17 mouse cellular contexts compared by ENCODE assay signal in the genomic region with DNA sequence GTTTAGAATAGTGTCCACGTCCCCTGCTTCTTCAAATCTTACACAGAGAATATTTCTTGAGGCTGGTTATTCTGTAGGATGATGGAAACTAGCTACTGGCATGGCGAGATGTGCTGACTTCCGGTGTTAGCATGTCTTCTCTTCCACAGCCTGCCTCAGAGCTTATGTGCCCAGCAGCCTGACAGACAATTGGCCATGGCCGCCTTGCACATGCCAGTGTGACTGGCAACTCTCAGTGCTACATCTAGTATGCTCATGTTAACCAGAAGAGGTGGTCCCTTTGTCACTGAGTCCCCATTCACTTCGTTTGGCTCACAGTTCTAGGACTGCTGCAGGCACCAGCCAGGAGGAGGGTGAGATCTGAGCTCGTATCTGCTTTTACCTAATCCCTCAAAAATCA.
"Had no signal": no experiment of that assay in that cellular context is flagged by ENCODE, and none has a peak within 500 bp of the region (broad histone marks: within the 10 kb centered on the region; RNA-seq: fewer than 3 reads in every experiment).

No protein-coding gene starts in this region.

- H3K36me3 ChIP-seq: limb, embryonic 12.5 days; liver, embryonic 13.5 days; lung, embryonic 15.5 days; neural tube, embryonic 15.5 days had no signal

- H3K4me2 ChIP-seq: limb, embryonic 12.5 days; liver, embryonic 13.5 days; lung, embryonic 15.5 days; neural tube, embryonic 15.5 days had no signal

- H3K4me1 ChIP-seq: liver, embryonic 13.5 days; lung, embryonic 15.5 days had no signal

- H3K9me3 ChIP-seq: limb, embryonic 12.5 days; liver, embryonic 13.5 days; lung, embryonic 15.5 days; neural tube, embryonic 15.5 days had no signal

- H3K27me3 ChIP-seq: liver, embryonic 13.5 days; lung, embryonic 15.5 days; neural tube, embryonic 15.5 days had no signal

- DNase-seq: kidney, adult 8-10 months; kidney, postnatal 25 days; layer of hippocampus, adult 9-11 months; layer of hippocampus, postnatal 36 days; liver; liver, embryonic 13.5 days; liver, postnatal 0 days; lung, postnatal 14 days; midbrain, embryonic 14.5 days; right cerebral cortex, adult 18-20 months; right cerebral cortex, postnatal 25 days; thymus, postnatal 4 days had no signal

- H3K9ac ChIP-seq: limb, embryonic 12.5 days; liver, embryonic 13.5 days; liver, postnatal 0 days; lung, embryonic 15.5 days; neural tube, embryonic 15.5 days had no signal

- H3K4me3 ChIP-seq: limb, embryonic 12.5 days; liver, embryonic 13.5 days; lung, embryonic 15.5 days; myocyte; neural tube, embryonic 15.5 days had no signal

- H3K27ac ChIP-seq: limb, embryonic 12.5 days; liver, embryonic 13.5 days; macrophage; neural tube, embryonic 15.5 days had no signal

- ATAC-seq: liver, postnatal 0 days had no signal
